Mouse (Mus musculus) bone marrow, adult 2 months (tissue): Measurements from ENCODE around the gene Rapgef4. TPM values are rescaled to one million over a fixed set of nuclear protein-coding genes. Genes with fewer than 3 reads are reported as not detected.
A peak's percentile ranks its signal among the peaks of the same experiment; 100 is the strongest.

Experiments used
- H3K27ac ChIP-seq: fragments of 200-500 bp; 2 replicates; pipeline ENCODE4 v1.5.1; 2012; ENCODE audit warnings: low read depth, mild to moderate bottlenecking, control low read depth, inconsistent platforms, low read length; ENCODE audit not compliant: control insufficient read depth, poor library complexity, insufficient read depth
- H3K4me1 ChIP-seq: fragments of 200-500 bp; 2 replicates; pipeline ENCODE4 v1.6.1; 2011; ENCODE audit warnings: low read length; ENCODE audit not compliant: control insufficient read depth, insufficient read depth
- H3K4me3 ChIP-seq: fragments of 200-500 bp; replicated peaks from 2 replicates; pipeline ENCODE3; 2011; ENCODE audit warnings: mild to moderate bottlenecking, low read depth, low read length, control low read depth; ENCODE audit not compliant: control insufficient read depth
- CTCF ChIP-seq: fragments of 200-500 bp; IDR thresholded peaks from 2 replicates; pipeline ENCODE4 v1.5.1; 2011; ENCODE audit warnings: low read length, control low read depth; ENCODE audit not compliant: control insufficient read depth, insufficient read depth
- POLR2A ChIP-seq: fragments of 200-500 bp; IDR thresholded peaks from 2 replicates; pipeline ENCODE4 v1.6.1; 2011; ENCODE audit warnings: low read depth, mild to moderate bottlenecking, control low read depth, low read length, borderline replicate concordance; ENCODE audit not compliant: control insufficient read depth
- WGBS: fragments of 180-500 bp; shearing (Covaris S2); methylation state at CpG from one replicate; pipeline ENCODE4 v1.1.7; 2018; 5-methylcytosine and 5-hydroxymethylcytosine counted together
- polyA plus RNA-seq: library from polyadenylated mRNA; stranded (reverse); fragments of >200 nt; gene quantifications from 2 replicates; pipeline ENCODE4 v1.2.4, GENCODE M21; 2011; ENCODE audit warnings: low replicate concordance; ENCODE audit not compliant: missing spikeins, insufficient read depth, insufficient read length

Gene Rapgef4
- polyA plus RNA-seq, 1 experiment, result 4.9 TPM

DNA sequence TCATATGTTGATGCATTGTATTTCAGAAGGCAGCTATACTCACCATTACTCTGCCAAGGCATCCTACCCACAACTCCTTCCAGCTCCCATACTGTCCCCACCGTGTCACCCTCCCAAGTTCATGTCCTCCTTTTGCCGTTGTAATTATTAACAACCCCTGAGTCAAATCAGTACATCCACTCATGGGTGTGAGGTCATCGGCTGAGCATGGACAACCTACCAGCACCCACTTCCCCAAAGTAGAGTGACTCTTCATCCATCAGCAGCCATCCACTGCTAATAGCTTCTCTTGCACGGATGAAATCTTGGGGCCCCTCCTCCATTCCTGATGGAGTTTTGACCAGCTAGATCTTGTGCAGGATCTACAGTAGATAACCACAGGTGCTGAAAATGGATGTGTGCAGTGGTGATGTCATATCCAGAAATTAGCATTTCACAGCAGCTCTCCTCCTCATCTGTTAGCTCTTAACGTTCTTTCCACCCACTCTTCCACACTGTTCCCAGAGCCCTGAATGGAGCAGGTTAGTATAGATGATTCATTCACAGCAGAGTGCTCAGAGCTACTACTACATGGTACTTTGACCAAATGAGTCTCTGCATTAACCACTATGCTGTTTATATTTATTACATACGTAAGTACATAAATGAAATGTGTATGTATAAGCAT, 281.9 kb downstream of the Rapgef4 start:
- no peak for TF ChIP-seq POLR2A
- no peaks in the 10 kb centered on the region; the same call in 1 of the 2 replicates for H3K4me1 ChIP-seq
- WGBS, result 74% methylated on average over 6 of the region's 6 CpGs

DNA sequence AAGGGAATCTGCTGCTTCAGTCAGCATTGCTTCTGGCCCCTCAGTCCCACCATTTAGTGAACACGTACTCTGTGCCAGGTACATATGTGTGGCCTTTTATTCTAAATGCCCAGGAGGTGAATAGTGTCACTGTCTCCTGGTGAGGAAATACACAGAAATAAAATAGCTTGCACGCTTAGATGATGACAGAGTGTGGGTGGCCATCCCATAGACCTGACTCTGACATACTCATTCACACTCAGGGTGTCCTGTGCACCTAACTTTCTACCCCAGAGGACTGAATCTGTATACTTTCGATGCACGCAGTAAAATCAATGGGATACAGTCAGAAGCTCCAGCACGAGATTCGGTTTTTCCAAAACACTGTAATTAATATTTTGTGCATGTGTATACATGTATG, 286.4 kb downstream of the Rapgef4 start:
- 86% methylated on average over 6 of the region's 6 CpGs for WGBS
- Histone ChIP-seq H3K4me1 (no peaks in the 10 kb centered on the region; the same call in 1 of the 2 replicates), H3K27ac (no peak overlapping the region), H3K4me3 (no peak overlapping the region)
- TF ChIP-seq POLR2A (no peak), CTCF (no peak)

More for the DNA sequence above, 281.9 kb downstream of the Rapgef4 start:
- Histone ChIP-seq H3K4me3 (no peak overlapping the region), H3K27ac (no peak overlapping the region)

DNA sequence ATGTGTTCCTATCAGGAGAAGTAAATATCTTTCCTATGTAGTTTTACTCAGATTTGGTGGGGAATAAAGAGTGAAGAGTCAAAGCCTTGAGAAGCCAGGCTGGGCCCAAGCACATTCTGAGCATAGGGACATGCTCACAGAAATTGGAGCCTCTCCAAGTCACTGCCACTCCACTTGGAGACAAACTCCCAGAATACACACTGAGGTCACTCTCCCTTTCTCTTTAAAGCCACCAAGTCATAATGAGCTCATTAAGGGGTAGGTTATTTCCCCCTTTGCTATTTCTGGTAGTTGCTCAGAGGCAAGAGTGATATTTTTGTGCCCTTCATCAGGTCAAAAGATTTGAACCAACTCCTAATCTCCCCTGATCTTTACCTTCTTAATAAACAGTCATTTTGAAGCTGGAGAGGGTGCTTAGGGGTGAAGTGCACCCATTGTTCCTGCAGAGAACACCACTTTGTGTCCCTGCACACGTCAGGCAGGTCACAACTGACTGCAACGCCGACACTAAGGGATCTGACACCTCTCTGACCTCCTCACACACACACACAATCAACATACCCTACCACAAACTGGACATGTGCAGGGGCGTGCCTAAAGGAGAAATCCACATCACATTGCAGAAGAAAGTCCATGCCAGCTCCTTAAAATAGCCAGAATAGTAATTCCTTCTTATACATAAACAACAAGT, 288.8 kb downstream of the Rapgef4 start:
- H3K27ac ChIP-seq, result no peak overlapping the region
- 68% methylated on average over 4 of the region's 4 CpGs for WGBS
- H3K4me1 ChIP-seq, result no peaks in the 10 kb centered on the region; the same call in 1 of the 2 replicates
- no peak overlapping the region for H3K4me3 ChIP-seq
- no peak for TF ChIP-seq CTCF
- no peak for TF ChIP-seq POLR2A

DNA sequence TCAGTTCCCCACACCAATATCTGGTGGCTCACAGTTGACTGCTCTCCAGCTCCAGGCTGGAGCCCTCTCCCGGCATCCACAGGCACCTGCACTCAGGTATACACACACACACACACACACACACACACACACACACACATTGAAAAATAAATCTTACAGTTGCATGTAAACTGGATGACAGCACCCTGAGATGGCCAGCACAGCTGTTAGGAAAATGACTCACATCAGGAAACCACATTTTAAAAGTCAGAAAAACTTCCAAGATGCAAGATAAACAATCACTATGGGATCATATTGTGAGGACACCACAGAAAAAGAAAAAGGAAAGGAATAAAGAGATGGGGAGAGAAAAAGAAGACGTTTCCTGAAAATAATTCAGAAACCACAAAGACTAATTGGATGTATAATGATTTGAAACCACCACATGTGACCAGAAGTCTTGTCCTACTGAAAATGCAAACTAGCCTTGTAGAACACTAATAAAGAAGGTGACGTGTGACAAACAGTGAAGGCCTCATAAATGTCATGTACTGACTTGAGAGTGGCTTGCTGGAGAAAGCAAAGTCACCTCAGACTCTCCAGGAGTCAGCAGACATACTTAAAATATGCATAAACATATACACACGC, 297.3 kb downstream of the Rapgef4 start:
- H3K27ac ChIP-seq, result no peak overlapping the region
- H3K4me3 ChIP-seq, result no peak overlapping the region
- H3K4me1 ChIP-seq, result no peaks in the 10 kb centered on the region
- WGBS, result 55% methylated on average over 4 of the region's 4 CpGs
- TF ChIP-seq CTCF (no peak), POLR2A (no peak)

DNA sequence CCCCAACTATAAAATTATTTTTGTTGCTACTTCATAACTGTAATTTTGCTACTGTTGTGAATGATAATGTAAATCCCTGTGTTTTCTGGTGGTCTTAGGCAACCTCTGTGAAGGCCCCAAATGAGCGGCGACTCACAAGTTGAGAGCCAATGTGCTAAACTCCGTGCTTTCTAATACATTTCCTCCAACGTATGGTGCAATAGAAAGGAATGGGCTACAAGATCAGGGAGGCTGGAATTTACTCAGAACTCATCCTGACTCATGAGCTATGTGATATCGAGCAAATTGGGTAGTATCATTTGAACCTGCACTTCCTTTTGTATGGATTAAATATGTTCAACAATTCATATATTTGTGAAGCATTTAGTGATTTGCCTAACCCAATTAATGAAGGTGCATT, 299.5 kb downstream of the Rapgef4 start:
- Histone ChIP-seq H3K4me3 (no peak overlapping the region), H3K27ac (no peak overlapping the region), H3K4me1 (no peaks in the 10 kb centered on the region)
- WGBS, result 86% methylated on average over 5 of the region's 5 CpGs
- TF ChIP-seq CTCF, result no peak
- TF ChIP-seq POLR2A, result no peak

DNA sequence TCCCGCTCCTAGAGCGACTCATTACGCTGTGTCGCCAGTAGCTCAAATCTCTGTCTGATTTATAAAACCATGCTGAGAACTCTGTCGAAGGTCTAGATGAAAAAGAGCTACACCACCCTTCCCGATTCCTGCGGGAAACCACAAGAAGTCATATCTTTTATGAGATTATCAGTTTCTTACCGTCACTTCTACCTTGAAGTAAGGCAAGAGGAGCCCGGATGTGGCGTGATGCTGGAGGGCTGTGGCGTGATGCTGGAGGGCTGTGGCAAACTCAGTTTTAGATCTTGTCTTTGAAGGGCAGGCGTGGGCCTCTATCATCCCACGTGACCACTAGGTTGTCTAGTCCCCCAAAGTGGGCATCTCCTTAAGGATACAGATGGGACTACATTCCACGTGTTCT, 300.9 kb downstream of the Rapgef4 start:
- no peak overlapping the region for H3K27ac ChIP-seq
- TF ChIP-seq POLR2A (no peak), CTCF (no peak)
- WGBS, result 73% methylated on average over 14 of the region's 14 CpGs
- H3K4me3 ChIP-seq, result no peak overlapping the region
- H3K4me1 ChIP-seq, result no peaks in the 10 kb centered on the region

DNA sequence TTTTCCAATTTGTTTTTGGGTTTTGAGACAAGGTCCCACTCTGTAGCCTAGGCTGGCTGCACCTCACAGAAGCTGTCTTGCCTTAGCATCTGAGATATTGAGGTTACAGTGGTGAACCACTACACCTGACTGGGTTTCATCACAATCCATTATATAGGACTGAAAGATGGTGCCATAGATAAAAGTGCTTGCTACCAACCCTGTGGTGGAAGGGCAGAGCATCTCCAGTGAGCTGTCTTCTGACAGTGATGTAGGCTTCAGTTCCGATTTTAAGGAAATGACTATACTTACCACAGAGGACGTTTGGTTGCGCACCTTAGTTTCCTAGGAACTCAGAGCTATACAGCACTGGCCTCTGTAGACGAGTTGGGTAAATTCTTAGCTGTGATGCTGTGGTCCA, 301.7 kb downstream of the Rapgef4 start:
- no peak overlapping the region for H3K4me3 ChIP-seq
- 40% methylated on average over 4 of the region's 4 CpGs for WGBS
- no peaks in the 10 kb centered on the region for H3K4me1 ChIP-seq
- TF ChIP-seq CTCF (no peak), POLR2A (no peak)
- H3K27ac ChIP-seq, result no peak overlapping the region

DNA sequence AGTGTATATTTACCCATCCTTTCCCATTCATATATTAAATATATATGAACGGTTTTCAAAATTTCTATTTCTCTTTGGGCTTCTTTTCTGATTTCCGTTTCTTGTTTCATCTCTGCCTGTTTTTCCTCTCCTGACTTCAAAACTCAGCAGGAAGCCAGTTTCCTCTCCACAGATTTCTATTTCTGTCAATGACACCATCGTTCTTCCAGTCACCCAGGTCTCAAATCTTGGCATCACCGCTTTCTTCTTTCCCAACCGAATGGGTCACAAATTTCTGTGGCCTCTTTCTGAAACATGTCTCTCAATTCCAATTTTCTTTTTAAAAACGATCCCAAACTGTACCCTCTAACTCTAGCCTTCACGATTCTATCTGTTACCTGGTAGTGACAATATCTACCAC, 303.6 kb downstream of the Rapgef4 start:
- no peak overlapping the region for H3K4me3 ChIP-seq
- no peak for TF ChIP-seq CTCF
- no peak for TF ChIP-seq POLR2A
- H3K4me1 ChIP-seq, result peaks cover 1% of the 10 kb centered on the region; the same call in 1 of the 2 replicates
- H3K27ac ChIP-seq, result no peak overlapping the region
- WGBS, result 71% methylated on average over 7 of the region's 7 CpGs

DNA sequence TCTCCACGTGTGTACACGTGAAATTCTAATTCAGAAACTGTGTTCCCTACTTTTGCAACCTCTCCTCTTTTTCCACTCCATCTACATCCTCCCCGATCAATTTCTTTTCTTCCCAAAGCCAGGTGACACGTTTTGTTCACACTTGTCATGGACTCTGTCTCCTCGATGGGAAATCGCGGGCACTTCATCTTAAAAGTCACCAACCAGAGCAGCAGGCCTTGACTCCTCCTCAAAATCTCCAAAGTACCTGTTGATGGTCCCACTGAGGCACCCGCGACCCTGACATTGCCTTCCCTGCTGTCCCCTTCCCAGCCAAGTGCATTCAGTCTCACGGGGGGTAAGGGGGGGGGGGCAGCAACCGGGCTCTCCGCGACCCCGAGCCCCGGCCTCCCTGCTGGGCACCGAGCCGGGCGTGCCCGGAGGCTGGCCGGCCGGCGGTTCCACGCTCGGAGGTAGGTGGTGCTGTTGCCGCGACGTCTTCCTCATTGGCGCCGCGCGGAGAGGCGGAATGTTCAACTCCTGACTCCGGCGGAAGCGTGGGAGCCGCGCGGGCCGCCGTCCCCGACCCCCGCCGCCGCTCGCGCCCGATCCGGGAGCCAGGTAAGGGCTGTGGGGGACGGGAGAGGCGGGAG, 304.3 kb downstream of the Rapgef4 start, which contains the start of gene Map3k20:
Map3k20 (plus strand) TSS at position 382 of the 632 bp plus-strand sequence.
- peak within 1 kb of the TSS; percentile 70; the same call in 1 of the 2 replicates for H3K27ac ChIP-seq
- WGBS, result 3% methylated on average over 50 of the region's 50 CpGs
- H3K4me1 ChIP-seq, result peaks cover 1% of the 10 kb centered on the region; the same call in 1 of the 2 replicates
- H3K4me3 ChIP-seq, result peak within 1 kb of the TSS; percentile 74
- peak; percentile 54; the same call in 1 of the 2 replicates for TF ChIP-seq CTCF
- TF ChIP-seq POLR2A, result peak; percentile 52; the same call in 1 of the 2 replicates
